Mouse (Mus musculus) hindbrain, embryonic 15.5 days (tissue): ENCODE data around the gene Txnrd1. TPM values are rescaled to one million over a fixed set of nuclear protein-coding genes. Genes with fewer than 3 reads are reported as not detected.

Source experiments
- ATAC-seq: fragments of 200-750 bp; cut with Nextera tagmentation; 2 replicates; pipeline ENCODE4 v1.8.0; 2017; ENCODE audit warnings: low read depth, moderate number of reproducible peaks, moderate TSS enrichment; ENCODE audit not compliant: low FRiP score
- H3K27ac ChIP-seq: fragments of 300-500 bp; sonication (generic); replicated peaks from 2 replicates; pipeline ENCODE4 v1.5.1; 2015; ENCODE audit warnings: mild to moderate bottlenecking, inconsistent platforms
- H3K27me3 ChIP-seq: fragments of 300-500 bp; sonication (generic); 2 replicates; pipeline ENCODE4 v1.6.1; 2015; ENCODE audit warnings: control low read depth, inconsistent platforms
- H3K36me3 ChIP-seq: fragments of 300-500 bp; sonication (generic); 2 replicates; pipeline ENCODE4 v1.6.1; 2015; ENCODE audit warnings: control low read depth, inconsistent platforms
- H3K4me1 ChIP-seq: fragments of 300-500 bp; sonication (generic); replicated peaks from 2 replicates; pipeline ENCODE4 v1.6.1; 2015; ENCODE audit warnings: control low read depth, inconsistent platforms
- H3K4me2 ChIP-seq: fragments of 300-500 bp; sonication (generic); 2 replicates; pipeline ENCODE4 v1.6.1; 2015; ENCODE audit warnings: moderate library complexity, mild to moderate bottlenecking, inconsistent platforms
- H3K4me3 ChIP-seq: fragments of 300-500 bp; sonication (generic); 2 replicates; pipeline ENCODE4 v1.5.1; 2015; ENCODE audit warnings: mild to moderate bottlenecking, inconsistent platforms
- H3K9ac ChIP-seq: fragments of 300-500 bp; sonication (generic); 2 replicates; pipeline ENCODE4 v1.6.1; 2015; ENCODE audit warnings: inconsistent platforms
- H3K9me3 ChIP-seq: fragments of 300-500 bp; sonication (generic); 2 replicates; pipeline ENCODE4 v1.6.1; 2016; ENCODE audit warnings: control low read depth, inconsistent platforms
- WGBS: fragments of 180-500 bp; shearing (Covaris S2); methylation state at CpG from one replicate; pipeline ENCODE4 v1.1.7; 2015; 5-methylcytosine and 5-hydroxymethylcytosine counted together
- polyA plus RNA-seq: library from polyadenylated mRNA; unstranded; fragments of >200 nt; fragmentation: Nextera tagmentation; extraction: Ambion mirVana; gene quantifications from 2 replicates; pipeline ENCODE4 v1.2.1, GENCODE M21; 2015

Txnrd1 gene
- polyA plus RNA-seq, 1 experiment from 2014 or later, result 105 TPM

DNA sequence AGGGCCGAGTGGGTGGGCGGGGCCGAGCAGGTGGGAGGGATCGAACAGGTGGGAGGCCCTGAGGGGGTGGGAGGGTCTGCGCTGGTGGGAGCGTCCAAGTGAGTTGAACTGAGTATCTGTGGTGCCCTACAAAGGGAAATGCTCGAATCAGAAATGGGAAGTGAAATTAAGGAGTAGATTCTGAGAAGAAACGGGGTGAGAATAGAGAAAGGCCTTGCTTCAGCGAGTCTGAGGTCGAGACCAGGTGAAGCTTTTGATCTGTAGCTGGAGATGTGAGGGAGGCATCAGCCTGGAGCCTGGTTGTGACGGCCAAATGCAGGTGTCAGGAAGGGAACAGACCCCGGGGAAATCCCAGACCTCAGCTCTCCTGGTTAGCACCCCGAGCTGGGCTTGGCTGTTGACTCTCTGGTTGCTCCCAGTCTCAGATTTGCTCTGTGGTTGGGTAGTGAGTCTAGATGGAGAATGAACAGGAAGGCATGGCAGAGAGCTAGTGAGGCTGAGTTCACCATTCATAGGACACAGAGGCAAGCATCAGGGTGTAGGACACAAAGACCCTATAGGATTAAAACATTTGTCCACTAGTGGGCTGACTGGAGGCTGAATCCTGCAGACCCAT, 101.4 kb downstream of the Txnrd1 start:
- Histone ChIP-seq H3K9me3 (no peaks in the 10 kb centered on the region), H3K27ac (no peak overlapping the region), H3K4me3 (no peak overlapping the region), H3K9ac (no peak overlapping the region), H3K4me2 (no peak overlapping the region), H3K27me3 (no peaks in the 10 kb centered on the region), H3K4me1 (no peaks in the 10 kb centered on the region), H3K36me3 (no peaks in the 10 kb centered on the region)
- ATAC-seq, result no peak
- 89% methylated on average over 13 of the region's 13 CpGs for WGBS

DNA sequence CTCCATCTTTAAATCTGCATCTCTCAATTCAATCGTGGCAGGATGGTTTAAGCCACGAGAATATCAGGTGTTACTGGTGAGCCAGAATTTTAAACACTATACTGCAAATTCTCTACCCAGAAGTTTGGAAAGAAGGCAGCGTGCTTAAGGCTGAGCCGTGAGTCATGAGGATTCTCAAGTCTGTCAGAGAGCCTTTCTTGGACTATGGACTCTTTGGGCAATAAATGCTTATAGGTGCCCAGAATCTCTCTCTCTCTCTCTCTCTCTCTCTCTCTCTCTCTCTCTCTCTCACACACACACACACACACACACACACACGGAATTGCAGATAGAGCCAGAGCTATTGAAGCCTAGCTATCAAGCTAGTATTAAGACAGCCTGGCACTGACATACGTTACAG, 102.0 kb downstream of the Txnrd1 start:
- Histone ChIP-seq H3K36me3 (no peaks in the 10 kb centered on the region), H3K4me3 (no peak overlapping the region), H3K27ac (no peak overlapping the region), H3K4me1 (no peaks in the 10 kb centered on the region), H3K27me3 (no peaks in the 10 kb centered on the region), H3K9me3 (no peaks in the 10 kb centered on the region), H3K4me2 (no peak overlapping the region), H3K9ac (no peak overlapping the region)
- WGBS, result 91% methylated on average over 6 of the region's 6 CpGs
- no peak for ATAC-seq

Other genes starting within 250 kb of the Txnrd1 start
- 32.6 and 36.5 TPM in 2 replicates for gene 1190007I07Rik, start 210.7 kb upstream of the Txnrd1 start, polyA plus RNA-seq
- gene Tdg, start 204.1 kb upstream of the Txnrd1 start, polyA plus RNA-seq, result 146 and 153 TPM in 2 replicates
- 1.5 TPM in 2 replicates for gene Glt8d2, start 143.3 kb upstream of the Txnrd1 start, polyA plus RNA-seq
- 35.9 and 37.3 TPM in 2 replicates for gene Hcfc2, start 137.8 kb upstream of the Txnrd1 start, polyA plus RNA-seq
- gene Nfyb, start 69.8 kb upstream of the Txnrd1 start, polyA plus RNA-seq, result 39.0 and 39.2 TPM in 2 replicates
- 0.34 and 0.45 TPM in 2 replicates for gene Eid3, start 32.7 kb downstream of the Txnrd1 start, polyA plus RNA-seq
- 3.7 and 3.8 TPM in 2 replicates for gene Chst11, start 151.5 kb downstream of the Txnrd1 start, polyA plus RNA-seq